Mouse (Mus musculus): ENCODE measurements at regions not wholly inside any gene's neighbourhood (a gene's known extent, or its start where the extent isn't known, plus 50 kb on each side); places are given as distances from the start of the nearest gene placed in this dataset.
"Not testable (repeated sequence)": the region's sequence is repeated elsewhere in the genome, so short reads cannot be mapped to it uniquely, and the experiment has no call there.

- peak; percentile 77 for DNase-seq
These were observed 113.5 kb upstream of the Lemd2 start for GRCm38 (mm10) chr17:27317576-27318277.

- no peak for DNase-seq
These were observed 112.7 kb upstream of the Lemd2 start for GRCm38 (mm10) chr17:27316711-27317575.

- no peak for DNase-seq
These were observed 111.8 kb upstream of the Lemd2 start for GRCm38 (mm10) chr17:27315947-27316628.

GRCm38 (mm10) chr17:27315428-27315827 lies 111.2 kb upstream of the Lemd2 start:
- no peak for DNase-seq

- no peak for DNase-seq
These were observed 110.6 kb upstream of the Lemd2 start for GRCm38 (mm10) chr17:27314821-27315392.

- DNase-seq, result no peak
These were observed 104.7 kb upstream of the Lemd2 start for GRCm38 (mm10) chr17:27308933-27309332.

- DNase-seq, result no peak
These were observed 100.6 kb upstream of the Lemd2 start for GRCm38 (mm10) chr17:27304842-27305241.

- DNase-seq, result no peak
These were observed 99.6 kb upstream of the Lemd2 start for GRCm38 (mm10) chr17:27303633-27304479.

GRCm38 (mm10) chr17:27303061-27303460 lies 98.8 kb upstream of the Lemd2 start:
- DNase-seq, result no peak

- DNase-seq, result no peak
These were observed 97.1 kb upstream of the Lemd2 start for GRCm38 (mm10) chr17:27301376-27301775.

- no peak for DNase-seq
These were observed 95.0 kb upstream of the Lemd2 start for GRCm38 (mm10) chr17:27299297-27299696.

- no peak for DNase-seq
These were observed 94.1 kb upstream of the Lemd2 start for GRCm38 (mm10) chr17:27298351-27298750.

GRCm38 (mm10) chr17:27296156-27296555 lies 91.9 kb upstream of the Lemd2 start:
- DNase-seq, result no peak

- DNase-seq, result no peak
These were observed 89.9 kb upstream of the Lemd2 start for GRCm38 (mm10) chr17:27294208-27294604.

- DNase-seq, result no peak
These were observed 89.4 kb upstream of the Lemd2 start for GRCm38 (mm10) chr17:27293586-27294207.

- DNase-seq, result no peak
These were observed 87.4 kb upstream of the Lemd2 start for GRCm38 (mm10) chr17:27291673-27292072.

GRCm38 (mm10) chr17:27291176-27291575 lies 86.9 kb upstream of the Lemd2 start:
- no peak for DNase-seq

GRCm38 (mm10) chr17:27290311-27290710 lies 86.0 kb upstream of the Lemd2 start:
- DNase-seq, result no peak

- not testable (repeated sequence) for DNase-seq
These were observed 85.5 kb upstream of the Lemd2 start for GRCm38 (mm10) chr17:27289804-27290203.

- not testable (repeated sequence) for DNase-seq
These were observed 83.7 kb upstream of the Lemd2 start for GRCm38 (mm10) chr17:27287986-27288385.

- no peak for DNase-seq
These were observed 77.0 kb upstream of the Lemd2 start for GRCm38 (mm10) chr17:27281241-27281640.
